Mouse (Mus musculus): ENCODE measurements around the gene Mcat.

Mcat gene

GRCm38 (mm10) chr15:83575543-83575942 lies 12.0 kb upstream of the Mcat start:
- no peak for DNase-seq (ENCODE audit: low spot score in 2 of 2)

- peak in 1 of 2 experiments; percentile 49 for DNase-seq (ENCODE audit: low spot score in 2 of 2)
These were observed 11.3 kb upstream of the Mcat start for GRCm38 (mm10) chr15:83574731-83575351.

GRCm38 (mm10) chr15:83573606-83574005 lies 10.0 kb upstream of the Mcat start:
- DNase-seq (ENCODE audit: low spot score in 2 of 2) = no peak

- no peak for DNase-seq (ENCODE audit: low spot score in 2 of 2)
These were observed 8.5 kb upstream of the Mcat start for GRCm38 (mm10) chr15:83572132-83572531.

- DNase-seq (ENCODE audit: low spot score in 2 of 2) = no peak
These were observed 8.0 kb upstream of the Mcat start for GRCm38 (mm10) chr15:83571636-83572035.

GRCm38 (mm10) chr15:83570641-83571040 lies 7.1 kb upstream of the Mcat start:
- DNase-seq (ENCODE audit: low spot score in 2 of 2) = no peak

- DNase-seq (ENCODE audit: low spot score in 2 of 2) = no peak
These were observed 6.1 kb upstream of the Mcat start for GRCm38 (mm10) chr15:83569682-83570081.

GRCm38 (mm10) chr15:83568544-83568943 lies 5.0 kb upstream of the Mcat start:
- DNase-seq (ENCODE audit: low spot score in 2 of 2) = no peak

- no peak for DNase-seq (ENCODE audit: low spot score in 2 of 2)
These were observed 4.1 kb upstream of the Mcat start for GRCm38 (mm10) chr15:83567728-83568127.

GRCm38 (mm10) chr15:83566006-83566405 lies 2.4 kb upstream of the Mcat start:
- DNase-seq (ENCODE audit: low spot score in 2 of 2) = no peak

- DNase-seq (ENCODE audit: low spot score in 2 of 2) = no peak
These were observed 1.8 kb upstream of the Mcat start for GRCm38 (mm10) chr15:83565434-83565833.

GRCm38 (mm10) chr15:83563857-83564651 lies 467 bp upstream of the Mcat start:
- no peak for DNase-seq (ENCODE audit: low spot score in 2 of 2)

GRCm38 (mm10) chr15:83562626-83563270 lies 839 bp downstream of the Mcat start:
- peak; percentile 75 to 82 for DNase-seq (ENCODE audit: low spot score in 2 of 2)

GRCm38 (mm10) chr15:83560941-83561477 lies 2.6 kb downstream of the Mcat start:
- no peak for DNase-seq (ENCODE audit: low spot score in 2 of 2)

GRCm38 (mm10) chr15:83555161-83555974 lies 8.2 kb downstream of the Mcat start:
- DNase-seq (ENCODE audit: low spot score in 2 of 2) = peak; percentile 81 to 87

- no peak for DNase-seq (ENCODE audit: low spot score in 2 of 2)
These were observed 9.8 kb downstream of the Mcat start for GRCm38 (mm10) chr15:83553831-83554230.

- DNase-seq (ENCODE audit: low spot score in 2 of 2) = no peak
These were observed 13.4 kb downstream of the Mcat start for GRCm38 (mm10) chr15:83550137-83550536.

GRCm38 (mm10) chr15:83547144-83547543 lies 16.4 kb downstream of the Mcat start:
- no peak for DNase-seq (ENCODE audit: low spot score in 2 of 2)

GRCm38 (mm10) chr15:83546029-83546428 lies 17.6 kb downstream of the Mcat start:
- DNase-seq (ENCODE audit: low spot score in 2 of 2) = no peak

- no peak for DNase-seq (ENCODE audit: low spot score in 2 of 2)
These were observed 21.8 kb downstream of the Mcat start for GRCm38 (mm10) chr15:83541647-83542287.

- DNase-seq (ENCODE audit: low spot score in 2 of 2) = no peak
These were observed 23.7 kb downstream of the Mcat start for GRCm38 (mm10) chr15:83539905-83540304.
